Mouse (Mus musculus) adrenal gland, postnatal 25 days (tissue): ENCODE data around the gene Rpl5. TPM values are rescaled to one million over a fixed set of nuclear protein-coding genes. Genes with fewer than 3 reads are reported as not detected.
"Not testable (repeated sequence)": the region's sequence is repeated elsewhere in the genome, so short reads cannot be mapped to it uniquely, and the experiment has no call there.

Source experiments
- DNase-seq: peaks from one replicate; pipeline ENCODE4 v3.0.0; 2021; ENCODE audit warnings: mixed read lengths
- long read RNA-seq: library from polyadenylated mRNA; stranded (forward); transcript quantifications from one replicate; pipeline ENCODE4 v2.0.0, GENCODE M21; 2021
- total RNA-seq: library from RNA; stranded (reverse); gene quantifications from 2 replicates; pipeline ENCODE4 v1.2.3, GENCODE M21; 2021

The Rpl5 gene
- total RNA-seq = 71.3 and 77.7 TPM in 2 replicates
- long read RNA-seq, transcript Rpl5-204 (3 exons, 1,024 nt) = major isoform, 88 of 173 reads
- long read RNA-seq, transcript Rpl5-205 (2 exons, 815 nt) = minor isoform, 9 of 173 reads
- long read RNA-seq, transcript Rpl5-201 (8 exons, 2,045 nt) = minor isoform, 63 of 173 reads
- long read RNA-seq, partial matches to known transcripts = 4 of 173 reads
- long read RNA-seq, other reads (novel, unspliced or antisense) = 9 of 173 reads

GRCm38 (mm10) chr5:107900206-107901013 lies at the start of gene Rpl5:
Gene Rpl5 (plus strand): TSS chr5:107900502.
- peak; percentile 95 for DNase-seq

GRCm38 (mm10) chr5:107853807-107854206 lies 46.5 kb upstream of the Rpl5 start:
- DNase-seq = peak; percentile 19

GRCm38 (mm10) chr5:107854556-107854955 lies 45.7 kb upstream of the Rpl5 start:
- DNase-seq = no peak

- DNase-seq = no peak
Observed at GRCm38 (mm10) chr5:107855546-107855945, 44.8 kb upstream of the Rpl5 start.

GRCm38 (mm10) chr5:107858963-107859362 lies 41.3 kb upstream of the Rpl5 start:
- no peak for DNase-seq

- DNase-seq = no peak
Observed at GRCm38 (mm10) chr5:107863971-107864370, 36.3 kb upstream of the Rpl5 start.

- DNase-seq = no peak
Observed at GRCm38 (mm10) chr5:107866127-107867126, 33.9 kb upstream of the Rpl5 start.

- DNase-seq = peak; percentile 66
Observed at GRCm38 (mm10) chr5:107867970-107868904, 32.1 kb upstream of the Rpl5 start.

- peak; percentile 94 for DNase-seq
Observed at GRCm38 (mm10) chr5:107868905-107869424, 31.3 kb upstream of the Rpl5 start.

- no peak for DNase-seq
Observed at GRCm38 (mm10) chr5:107869701-107870100, 30.6 kb upstream of the Rpl5 start.

- no peak for DNase-seq
Observed at GRCm38 (mm10) chr5:107873330-107873729, 27.0 kb upstream of the Rpl5 start.

GRCm38 (mm10) chr5:107873886-107874302 lies 26.4 kb upstream of the Rpl5 start:
- no peak for DNase-seq

- DNase-seq = no peak
Observed at GRCm38 (mm10) chr5:107874561-107875260, 25.6 kb upstream of the Rpl5 start, which contains the start of gene Evi5. Gene Evi5 (minus strand): TSS chr5:107875107.

- DNase-seq = no peak
Observed at GRCm38 (mm10) chr5:107875261-107875611, 25.1 kb upstream of the Rpl5 start.

- DNase-seq = no peak
Observed at GRCm38 (mm10) chr5:107877053-107877452, 23.2 kb upstream of the Rpl5 start.

- DNase-seq = no peak
Observed at GRCm38 (mm10) chr5:107880710-107881109, 19.6 kb upstream of the Rpl5 start.

- no peak for DNase-seq
Observed at GRCm38 (mm10) chr5:107889994-107890888, 10.1 kb upstream of the Rpl5 start.

GRCm38 (mm10) chr5:107891515-107891914 lies 8.8 kb upstream of the Rpl5 start:
- not testable (repeated sequence) for DNase-seq

- no peak for DNase-seq
Observed at GRCm38 (mm10) chr5:107894676-107895075, 5.6 kb upstream of the Rpl5 start.
